Mouse (Mus musculus): ENCODE results near the gene Hnrnpll. TPM values are rescaled to one million over a fixed set of nuclear protein-coding genes. Genes with fewer than 3 reads are reported as not detected.
"Not testable (repeated sequence)": the region's sequence is repeated elsewhere in the genome, so short reads cannot be mapped to it uniquely, and the experiment has no call there.

Gene Hnrnpll
- total and polyA plus RNA-seq, 2 experiments from 2014 or later, result 49.7 to 67.6 TPM

DNA sequence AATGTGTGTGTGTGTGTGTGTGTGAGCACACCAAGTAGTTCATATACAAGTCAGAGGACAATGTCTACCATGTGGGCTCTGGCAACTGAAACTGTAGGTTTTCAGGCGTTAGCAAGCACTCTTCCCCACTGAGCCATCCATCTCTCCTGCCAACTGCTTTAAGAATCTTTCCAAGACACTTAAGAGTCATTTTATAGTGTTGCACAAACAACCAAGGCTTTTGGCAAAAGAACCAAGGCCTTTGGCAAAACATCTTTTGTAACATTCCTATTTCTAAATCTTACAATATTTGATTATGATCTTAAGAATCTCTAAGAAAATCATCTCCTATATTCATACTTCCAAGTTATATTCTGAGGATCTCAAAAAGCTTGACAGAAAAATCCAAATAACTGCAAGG, 2.4 kb downstream of the Hnrnpll start:
- H3K27me3 ChIP-seq (ENCODE audit: insufficient read depth, low read length), result no peaks in the 10 kb centered on the region
- H3K27ac ChIP-seq (ENCODE audit: low read depth, low read length), result no peak overlapping the region
- 0% methylated on average over 1 of the region's 1 CpGs for WGBS
- H3K4me3 ChIP-seq (ENCODE audit: low read depth, low read length), result peak overlapping the region; percentile 80
- peak overlapping the region; percentile 99; the same call in 1 of the 2 replicates for H3K9ac ChIP-seq
- H3K36me3 ChIP-seq (ENCODE audit: insufficient read depth), result no peaks in the 10 kb centered on the region
- peak overlapping the region; percentile 62 for H3K4me2 ChIP-seq (ENCODE audit: low read depth)
- peaks cover 12% of the 10 kb centered on the region; the same call in 1 of the 2 replicates for H3K4me1 ChIP-seq (ENCODE audit: insufficient read depth)
- H3K9me3 ChIP-seq (ENCODE audit: low read length), result no peaks in the 10 kb centered on the region
- DNase-seq, result no peak
- no peak for TF ChIP-seq CTCF (IDR thresholded peaks at IDR 0.05; ENCODE audit: low read depth)
- no peak for ATAC-seq

DNA sequence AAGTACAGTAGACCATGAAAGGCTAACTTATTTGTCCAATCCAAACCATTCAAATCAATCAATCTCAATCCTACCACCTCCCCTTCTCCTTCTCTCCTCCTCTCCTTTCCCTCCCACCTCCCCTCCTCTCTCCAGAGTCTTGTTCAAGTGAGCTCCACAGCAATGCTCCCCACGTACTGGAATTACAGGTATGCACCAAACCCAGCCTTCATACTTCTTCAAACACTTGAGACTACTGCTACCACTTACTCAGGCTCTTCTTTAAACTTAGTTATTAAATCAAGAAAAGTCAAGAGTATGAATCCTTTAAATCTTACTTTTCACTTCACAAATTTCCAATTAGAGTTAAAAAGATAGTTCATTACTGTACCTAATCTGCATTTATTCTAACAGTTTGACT, 3.6 kb downstream of the Hnrnpll start:
- Histone ChIP-seq H3K36me3 (ENCODE audit: insufficient read depth) (no peaks in the 10 kb centered on the region), H3K9ac (no peak overlapping the region), H3K9me3 (ENCODE audit: low read length) (no peaks in the 10 kb centered on the region), H3K4me1 (ENCODE audit: insufficient read depth) (peaks cover 12% of the 10 kb centered on the region; the same call in 1 of the 2 replicates), H3K27me3 (ENCODE audit: insufficient read depth, low read length) (no peaks in the 10 kb centered on the region), H3K4me3 (ENCODE audit: low read depth, low read length) (no peak overlapping the region), H3K4me2 (ENCODE audit: low read depth) (no peak overlapping the region), H3K27ac (ENCODE audit: low read depth, low read length) (no peak overlapping the region)
- no peak for ATAC-seq
- WGBS, result 63% methylated on average over 1 of the region's 1 CpGs
- no peak for DNase-seq
- TF ChIP-seq CTCF (IDR thresholded peaks at IDR 0.05; ENCODE audit: low read depth), result no peak

DNA sequence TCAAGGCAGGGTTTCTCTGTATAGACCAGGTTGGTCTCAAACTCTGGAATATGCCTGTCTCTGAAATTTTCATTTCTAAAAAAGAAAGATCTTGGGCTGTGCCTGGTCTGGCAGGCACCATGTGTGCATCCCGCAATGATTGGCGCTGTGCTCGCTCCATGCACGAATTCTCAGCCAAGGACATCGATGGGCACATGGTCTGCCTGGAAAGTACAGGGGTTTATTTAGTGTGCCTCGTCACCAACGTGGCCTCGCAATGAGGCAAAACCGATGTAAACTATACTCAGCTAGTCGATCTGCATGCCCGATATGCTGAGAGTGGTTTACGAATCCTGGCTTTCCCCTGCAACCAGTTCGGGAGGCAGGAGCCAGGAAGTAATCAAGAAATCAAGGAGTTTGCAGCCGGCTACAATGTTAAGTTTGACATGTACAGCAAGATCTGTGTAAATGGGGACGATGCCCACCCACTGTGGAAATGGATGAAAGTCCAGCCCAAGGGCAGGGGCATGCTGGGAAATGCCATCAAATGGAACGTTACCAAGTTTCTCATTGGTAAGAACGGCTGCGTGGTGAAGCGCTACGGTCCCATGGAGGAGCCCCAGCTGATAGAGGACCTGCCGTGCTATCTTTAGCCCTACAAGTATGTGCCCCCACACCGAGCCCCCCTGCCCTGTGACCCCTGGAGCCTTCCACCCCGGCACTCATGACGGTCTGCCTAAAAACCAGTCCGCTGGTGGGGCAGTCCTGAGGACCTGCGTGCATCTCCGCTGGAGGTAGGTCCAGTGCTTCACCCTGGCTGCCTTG, 8.0 kb downstream of the Hnrnpll start:
- Histone ChIP-seq H3K36me3 (ENCODE audit: insufficient read depth) (peaks cover 18% of the 10 kb centered on the region; the same call in 1 of the 2 replicates), H3K9me3 (ENCODE audit: low read length) (no peaks in the 10 kb centered on the region), H3K4me1 (ENCODE audit: insufficient read depth) (peaks cover 8% of the 10 kb centered on the region; the same call in 1 of the 2 replicates), H3K9ac (no peak overlapping the region), H3K4me3 (ENCODE audit: low read depth, low read length) (no peak overlapping the region), H3K27me3 (ENCODE audit: insufficient read depth, low read length) (no peaks in the 10 kb centered on the region), H3K27ac (ENCODE audit: low read depth, low read length) (no peak overlapping the region), H3K4me2 (ENCODE audit: low read depth) (no peak overlapping the region)
- ATAC-seq, result peak; percentile 79
- no peak for TF ChIP-seq CTCF (IDR thresholded peaks at IDR 0.05; ENCODE audit: low read depth)
- peak; percentile 49 for DNase-seq
- WGBS, result 68% methylated on average over 27 of the region's 27 CpGs

DNA sequence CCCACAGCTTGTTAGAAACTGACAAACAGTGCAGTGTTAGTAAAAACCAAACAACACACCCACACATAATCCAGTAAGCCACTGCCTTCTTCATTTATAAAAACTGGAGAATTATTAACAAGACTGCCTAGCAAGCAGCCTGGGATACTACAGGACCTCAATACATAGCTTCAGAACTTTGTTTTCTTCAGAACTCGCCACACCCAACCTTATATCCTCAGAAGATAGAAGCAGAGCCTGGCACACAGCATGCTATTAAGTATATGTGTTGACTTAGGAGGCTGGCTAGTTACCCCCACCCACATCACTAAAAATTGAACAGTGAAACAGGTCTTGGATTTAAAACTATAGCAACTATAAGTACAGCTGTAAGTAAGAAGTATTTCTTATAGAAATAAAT, 10.5 kb downstream of the Hnrnpll start:
- Histone ChIP-seq H3K27ac (ENCODE audit: low read depth, low read length) (no peak overlapping the region), H3K4me3 (ENCODE audit: low read depth, low read length) (no peak overlapping the region), H3K9ac (no peak overlapping the region), H3K36me3 (ENCODE audit: insufficient read depth) (peaks cover 29% of the 10 kb centered on the region), H3K4me2 (ENCODE audit: low read depth) (no peak overlapping the region), H3K4me1 (ENCODE audit: insufficient read depth) (no peaks in the 10 kb centered on the region), H3K27me3 (ENCODE audit: insufficient read depth, low read length) (no peaks in the 10 kb centered on the region), H3K9me3 (ENCODE audit: low read length) (no peaks in the 10 kb centered on the region)
- no peak for TF ChIP-seq CTCF (IDR thresholded peaks at IDR 0.05; ENCODE audit: low read depth)
- 89% methylated on average over 1 of the region's 1 CpGs for WGBS
- DNase-seq, result no peak
- no peak for ATAC-seq

DNA sequence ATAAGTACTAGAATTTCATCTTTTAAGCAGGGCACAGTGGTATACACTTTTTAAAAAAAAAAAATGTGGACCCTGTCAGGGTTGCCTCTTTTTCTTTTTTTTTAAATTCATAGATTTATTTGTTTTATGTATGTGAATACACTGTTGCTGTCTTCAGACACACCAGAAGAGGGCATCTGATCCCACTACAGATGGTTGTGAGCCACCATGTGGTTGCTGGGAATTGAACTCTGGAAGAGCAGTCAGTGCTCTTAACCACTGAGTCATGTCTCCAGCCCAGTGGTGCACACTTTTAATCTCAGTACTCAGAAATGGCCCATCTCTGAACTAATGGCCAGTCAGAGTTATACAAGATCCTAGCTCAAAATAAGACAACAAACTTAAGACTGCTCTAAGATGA, 12.8 kb downstream of the Hnrnpll start:
- H3K27me3 ChIP-seq (ENCODE audit: insufficient read depth, low read length); H3K4me2 ChIP-seq (ENCODE audit: low read depth); H3K9ac ChIP-seq; H3K4me1 ChIP-seq (ENCODE audit: insufficient read depth); ATAC-seq; H3K4me3 ChIP-seq (ENCODE audit: low read depth, low read length); H3K9me3 ChIP-seq (ENCODE audit: low read length); H3K27ac ChIP-seq (ENCODE audit: low read depth, low read length); DNase-seq: not testable (repeated sequence)
- peaks cover 33% of the 10 kb centered on the region for H3K36me3 ChIP-seq (ENCODE audit: insufficient read depth)
- TF ChIP-seq CTCF (IDR thresholded peaks at IDR 0.05; ENCODE audit: low read depth), result 0 out of 2 replicates have a peak, but pooled peaks have one; percentile 19

DNA sequence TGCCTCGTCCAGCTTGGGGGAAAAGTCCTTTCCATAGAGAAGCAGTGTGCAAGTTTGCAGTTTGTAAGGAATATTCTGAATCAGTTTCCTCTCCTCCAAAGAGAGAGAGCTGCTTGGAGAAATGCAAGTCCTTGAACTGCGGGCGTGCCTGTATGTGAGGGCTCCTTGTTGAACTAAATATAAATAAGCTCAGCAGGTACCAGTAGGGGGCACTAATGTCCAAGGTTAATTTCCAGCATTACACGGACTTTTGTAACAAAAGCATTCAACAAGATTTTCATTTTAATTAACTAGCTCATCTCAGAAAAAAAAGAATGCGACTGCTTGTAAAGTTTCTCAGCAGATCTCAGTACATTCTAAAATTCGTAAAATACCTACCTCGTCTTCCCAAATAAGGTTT, 13.9 kb downstream of the Hnrnpll start:
- Histone ChIP-seq H3K9ac (no peak overlapping the region), H3K9me3 (ENCODE audit: low read length) (no peaks in the 10 kb centered on the region), H3K27ac (ENCODE audit: low read depth, low read length) (no peak overlapping the region), H3K27me3 (ENCODE audit: insufficient read depth, low read length) (no peaks in the 10 kb centered on the region), H3K4me2 (ENCODE audit: low read depth) (no peak overlapping the region), H3K4me1 (ENCODE audit: insufficient read depth) (no peaks in the 10 kb centered on the region), H3K36me3 (ENCODE audit: insufficient read depth) (peaks cover 35% of the 10 kb centered on the region), H3K4me3 (ENCODE audit: low read depth, low read length) (no peak overlapping the region)
- DNase-seq, result peak; percentile 81
- TF ChIP-seq CTCF (IDR thresholded peaks at IDR 0.05; ENCODE audit: low read depth), result peak; percentile 65
- WGBS, result 54% methylated on average over 7 of the region's 7 CpGs
- 0 out of 2 replicates have a peak, but pooled peaks have one; percentile 20 for ATAC-seq

DNA sequence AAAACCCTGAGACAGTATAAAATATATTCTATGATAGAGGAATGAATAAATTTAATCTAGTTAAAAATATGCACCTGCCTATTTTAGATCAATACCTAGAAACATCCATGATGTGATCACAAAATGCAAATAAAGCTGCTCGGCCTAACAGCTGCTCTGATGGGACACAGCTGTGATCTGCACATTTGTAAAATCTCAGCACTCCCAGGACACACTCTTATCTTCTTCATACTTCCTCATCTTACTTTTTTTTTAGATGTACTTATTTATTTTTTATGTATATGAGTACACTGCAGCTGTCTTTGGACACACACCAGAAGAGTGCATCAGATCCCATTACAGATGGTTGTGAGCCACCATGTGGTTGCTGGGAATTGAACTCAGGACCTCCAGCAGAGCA, 20.4 kb downstream of the Hnrnpll start:
- no peak for TF ChIP-seq CTCF (IDR thresholded peaks at IDR 0.05; ENCODE audit: low read depth)
- Histone ChIP-seq H3K9ac (no peak overlapping the region), H3K9me3 (ENCODE audit: low read length) (no peaks in the 10 kb centered on the region), H3K27ac (ENCODE audit: low read depth, low read length) (no peak overlapping the region), H3K4me2 (ENCODE audit: low read depth) (no peak overlapping the region), H3K27me3 (ENCODE audit: insufficient read depth, low read length) (no peaks in the 10 kb centered on the region), H3K36me3 (ENCODE audit: insufficient read depth) (peaks cover 20% of the 10 kb centered on the region), H3K4me3 (ENCODE audit: low read depth, low read length) (no peak overlapping the region), H3K4me1 (ENCODE audit: insufficient read depth) (no peaks in the 10 kb centered on the region)
- ATAC-seq (no peak), DNase-seq (no peak)
- WGBS, result 78% methylated on average over 1 of the region's 1 CpGs
